Mouse (Mus musculus) cerebellum, adult 9-11 months (tissue): ENCODE measurements at regions not wholly inside any gene's neighbourhood (a gene's known extent, or its start where the extent isn't known, plus 50 kb on each side); places are given as distances from the start of the nearest gene placed in this dataset.

Source experiments
- DNase-seq: peaks from one replicate; pipeline ENCODE4 v3.0.0; 2022

- no peak for DNase-seq
Measured at GRCm38 (mm10) chr13:6189566-6189965, 328.3 kb downstream of the Klf6 start.

- DNase-seq: no peak
Measured at GRCm38 (mm10) chr13:6191186-6191914, 330.1 kb downstream of the Klf6 start.

- DNase-seq: no peak
Measured at GRCm38 (mm10) chr13:6191915-6192295, 330.6 kb downstream of the Klf6 start.

GRCm38 (mm10) chr13:6196690-6197089, 335.4 kb downstream of the Klf6 start:
- no peak for DNase-seq

- DNase-seq: no peak
Measured at GRCm38 (mm10) chr13:6199107-6199506, 337.8 kb downstream of the Klf6 start.

GRCm38 (mm10) chr13:6201516-6201915, 340.2 kb downstream of the Klf6 start:
- no peak for DNase-seq

GRCm38 (mm10) chr13:6204801-6205200, 343.1 kb upstream of the Pitrm1 start:
- DNase-seq: no peak

- no peak for DNase-seq
Measured at GRCm38 (mm10) chr13:6212550-6212949, 335.4 kb upstream of the Pitrm1 start.

GRCm38 (mm10) chr13:6214189-6214588, 333.8 kb upstream of the Pitrm1 start:
- no peak for DNase-seq

GRCm38 (mm10) chr13:6226087-6226643, 321.8 kb upstream of the Pitrm1 start:
- DNase-seq: no peak

GRCm38 (mm10) chr13:6228278-6228677, 319.7 kb upstream of the Pitrm1 start:
- DNase-seq: no peak

GRCm38 (mm10) chr13:6235394-6235793, 312.6 kb upstream of the Pitrm1 start:
- DNase-seq: no peak

- no peak for DNase-seq
Measured at GRCm38 (mm10) chr13:6236503-6236902, 311.4 kb upstream of the Pitrm1 start.

- DNase-seq: no peak
Measured at GRCm38 (mm10) chr13:6237201-6237600, 310.7 kb upstream of the Pitrm1 start.

- DNase-seq: no peak
Measured at GRCm38 (mm10) chr13:6240855-6241254, 307.1 kb upstream of the Pitrm1 start.

- DNase-seq: no peak
Measured at GRCm38 (mm10) chr13:6241472-6242123, 306.4 kb upstream of the Pitrm1 start.

- no peak for DNase-seq
Measured at GRCm38 (mm10) chr13:6250106-6250505, 297.8 kb upstream of the Pitrm1 start.

- no peak for DNase-seq
Measured at GRCm38 (mm10) chr13:6251025-6251862, 296.7 kb upstream of the Pitrm1 start.

- DNase-seq: no peak
Measured at GRCm38 (mm10) chr13:6252100-6252499, 295.8 kb upstream of the Pitrm1 start.

- no peak for DNase-seq
Measured at GRCm38 (mm10) chr13:6255303-6255702, 292.6 kb upstream of the Pitrm1 start.

GRCm38 (mm10) chr13:6255728-6256496, 292.0 kb upstream of the Pitrm1 start:
- no peak for DNase-seq

GRCm38 (mm10) chr13:6258456-6258855, 289.5 kb upstream of the Pitrm1 start:
- DNase-seq: no peak
